Mouse (Mus musculus): ENCODE data around the gene Perm1. TPM values are rescaled to one million over a fixed set of nuclear protein-coding genes. Genes with fewer than 3 reads are reported as not detected.
A peak's percentile ranks its signal among the peaks of the same experiment; 100 is the strongest.

Gene Perm1
- polyA plus RNA-seq, 1 experiment from 2014 or later = 0.39 TPM

GRCm38 (mm10) chr4:156192421-156193199 lies 23.1 kb upstream of the Perm1 start:
- H3K4me3 ChIP-seq (ENCODE audit: low read depth, low read length) = no peak overlapping the region
- H3K9ac ChIP-seq (ENCODE audit: low read depth, low read length) = 0 out of 2 replicates have a peak overlapping the region, but pooled peaks have one; percentile 5
- H3K4me2 ChIP-seq (replicated peaks; ENCODE audit: low read depth) = peak overlapping the region; percentile 39
- H3K27ac ChIP-seq (ENCODE audit: low read depth, low read length) = peak overlapping the region; percentile 85
- TF ChIP-seq CTCF (IDR thresholded peaks at IDR 0.05; ENCODE audit: low read depth) = peak; percentile 32
- peaks cover 7% of the 10 kb centered on the region; the same call in 1 of the 2 replicates for H3K36me3 ChIP-seq (ENCODE audit: control insufficient read depth, insufficient read depth)
- ATAC-seq = peak; percentile 74
- H3K9me3 ChIP-seq (ENCODE audit: control insufficient read depth) = no peaks in the 10 kb centered on the region
- H3K4me1 ChIP-seq (replicated peaks; ENCODE audit: control insufficient read depth, insufficient read depth, low read length) = peaks cover 17% of the 10 kb centered on the region
- no peaks in the 10 kb centered on the region for H3K27me3 ChIP-seq (replicated peaks; ENCODE audit: control insufficient read depth, insufficient read depth, low read length)
- 38% methylated on average over 8 of the region's 8 CpGs for WGBS

- ATAC-seq = no peak
- Histone ChIP-seq H3K4me2 (replicated peaks; ENCODE audit: low read depth) (no peak overlapping the region), H3K4me3 (ENCODE audit: low read depth, low read length) (no peak overlapping the region)
Observed at GRCm38 (mm10) chr4:156193200-156193590, 22.5 kb upstream of the Perm1 start.

GRCm38 (mm10) chr4:156193906-156194305 lies 21.8 kb upstream of the Perm1 start:
- H3K4me3 ChIP-seq (ENCODE audit: low read depth, low read length) = no peak overlapping the region
- no peak for TF ChIP-seq CTCF (IDR thresholded peaks at IDR 0.05; ENCODE audit: low read depth)
- no peak overlapping the region for H3K9ac ChIP-seq (ENCODE audit: low read depth, low read length)
- 56% methylated on average over 5 of the region's 5 CpGs for WGBS
- 0 out of 2 replicates have a peak overlapping the region, but pooled peaks have one; percentile 6 for H3K27ac ChIP-seq (ENCODE audit: low read depth, low read length)
- peaks cover 13% of the 10 kb centered on the region for H3K4me1 ChIP-seq (replicated peaks; ENCODE audit: control insufficient read depth, insufficient read depth, low read length)
- H3K27me3 ChIP-seq (replicated peaks; ENCODE audit: control insufficient read depth, insufficient read depth, low read length) = no peaks in the 10 kb centered on the region
- no peak for ATAC-seq
- no peak overlapping the region for H3K4me2 ChIP-seq (replicated peaks; ENCODE audit: low read depth)
- H3K9me3 ChIP-seq (ENCODE audit: control insufficient read depth) = no peaks in the 10 kb centered on the region
- H3K36me3 ChIP-seq (ENCODE audit: control insufficient read depth, insufficient read depth) = peaks cover 7% of the 10 kb centered on the region; the same call in 1 of the 2 replicates

More at GRCm38 (mm10) chr4:156193200-156193590, 22.5 kb upstream of the Perm1 start:
- Histone ChIP-seq H3K9me3 (ENCODE audit: control insufficient read depth) (no peaks in the 10 kb centered on the region), H3K36me3 (ENCODE audit: control insufficient read depth, insufficient read depth) (peaks cover 7% of the 10 kb centered on the region; the same call in 1 of the 2 replicates), H3K27ac (ENCODE audit: low read depth, low read length) (peak overlapping the region; percentile 6; the same call in 1 of the 2 replicates), H3K27me3 (replicated peaks; ENCODE audit: control insufficient read depth, insufficient read depth, low read length) (no peaks in the 10 kb centered on the region), H3K9ac (ENCODE audit: low read depth, low read length) (0 out of 2 replicates have a peak overlapping the region, but pooled peaks have one; percentile 5), H3K4me1 (replicated peaks; ENCODE audit: control insufficient read depth, insufficient read depth, low read length) (peaks cover 17% of the 10 kb centered on the region)
- no peak for TF ChIP-seq CTCF (IDR thresholded peaks at IDR 0.05; ENCODE audit: low read depth)
- 16% methylated on average over 2 of the region's 2 CpGs for WGBS

GRCm38 (mm10) chr4:156194346-156194745 lies 21.3 kb upstream of the Perm1 start:
- Histone ChIP-seq H3K27ac (ENCODE audit: low read depth, low read length) (no peak overlapping the region), H3K4me3 (ENCODE audit: low read depth, low read length) (no peak overlapping the region), H3K27me3 (replicated peaks; ENCODE audit: control insufficient read depth, insufficient read depth, low read length) (no peaks in the 10 kb centered on the region), H3K4me1 (replicated peaks; ENCODE audit: control insufficient read depth, insufficient read depth, low read length) (peaks cover 9% of the 10 kb centered on the region), H3K4me2 (replicated peaks; ENCODE audit: low read depth) (no peak overlapping the region), H3K9ac (ENCODE audit: low read depth, low read length) (no peak overlapping the region), H3K9me3 (ENCODE audit: control insufficient read depth) (no peaks in the 10 kb centered on the region), H3K36me3 (ENCODE audit: control insufficient read depth, insufficient read depth) (peaks cover 7% of the 10 kb centered on the region; the same call in 1 of the 2 replicates)
- ATAC-seq = no peak
- 51% methylated on average over 6 of the region's 6 CpGs for WGBS
- no peak for TF ChIP-seq CTCF (IDR thresholded peaks at IDR 0.05; ENCODE audit: low read depth)

GRCm38 (mm10) chr4:156195927-156196870 lies 19.5 kb upstream of the Perm1 start:
- Histone ChIP-seq H3K27ac (ENCODE audit: low read depth, low read length) (peak overlapping the region; percentile 97; the same call in 1 of the 2 replicates), H3K27me3 (replicated peaks; ENCODE audit: control insufficient read depth, insufficient read depth, low read length) (no peaks in the 10 kb centered on the region), H3K9me3 (ENCODE audit: control insufficient read depth) (no peaks in the 10 kb centered on the region), H3K36me3 (ENCODE audit: control insufficient read depth, insufficient read depth) (no peaks in the 10 kb centered on the region), H3K9ac (ENCODE audit: low read depth, low read length) (peak overlapping the region; percentile 74), H3K4me1 (replicated peaks; ENCODE audit: control insufficient read depth, insufficient read depth, low read length) (peaks cover 5% of the 10 kb centered on the region; the same call in 1 of the 2 replicates), H3K4me2 (replicated peaks; ENCODE audit: low read depth) (peak overlapping the region; percentile 98), H3K4me3 (ENCODE audit: low read depth, low read length) (peak overlapping the region; percentile 83)
- TF ChIP-seq CTCF (IDR thresholded peaks at IDR 0.05; ENCODE audit: low read depth) = no peak
- no peak for ATAC-seq
- 3% methylated on average over 35 of the region's 35 CpGs for WGBS

Measured in intestine, postnatal 0 days (tissue).